Mouse (Mus musculus): ENCODE results near the gene Cep131. TPM values are rescaled to one million over a fixed set of nuclear protein-coding genes. Genes with fewer than 3 reads are reported as not detected.

Cep131 gene
- polyA plus RNA-seq, 1 experiment from 2014 or later: 30.4 TPM

DNA sequence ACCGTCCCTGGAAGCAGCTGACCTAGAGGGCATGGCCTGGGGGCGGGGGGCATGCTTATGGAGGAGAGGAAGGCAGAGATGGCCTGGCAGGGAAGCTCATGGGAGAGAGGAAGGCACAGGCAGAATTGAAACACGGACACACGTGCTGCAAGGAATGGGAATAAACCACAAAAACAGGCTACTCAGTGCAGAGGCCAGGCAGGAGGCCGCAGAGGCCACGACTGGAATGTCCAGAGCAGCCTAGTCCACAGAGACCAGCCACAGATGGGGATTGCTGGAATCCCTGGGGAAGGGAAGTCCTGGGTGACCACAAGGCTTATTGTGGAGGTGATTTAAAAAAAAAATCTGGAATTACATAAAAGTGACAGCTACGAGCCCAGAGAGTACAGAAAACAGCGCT, 37.6 kb downstream of the Cep131 start:
- ATAC-seq: no peak
- Histone ChIP-seq H3K27ac (ENCODE audit: low read length) (no peak overlapping the region), H3K4me3 (ENCODE audit: low read depth, low read length) (no peak overlapping the region), H3K36me3 (ENCODE audit: control insufficient read depth, insufficient read depth, low read length) (no peaks in the 10 kb centered on the region), H3K4me1 (ENCODE audit: control insufficient read depth, insufficient read depth, low read length) (peaks cover 33% of the 10 kb centered on the region), H3K4me2 (ENCODE audit: low read length) (peak overlapping the region; percentile 95; the same call in 1 of the 2 replicates), H3K9ac (ENCODE audit: low read depth, low read length) (0 out of 2 replicates have a peak overlapping the region, but pooled peaks have one; percentile 26), H3K9me3 (replicated peaks; ENCODE audit: control insufficient read depth, low read length, poor library complexity, severe bottlenecking) (no peaks in the 10 kb centered on the region), H3K27me3 (ENCODE audit: control insufficient read depth, insufficient read depth, low read depth, low read length) (no peaks in the 10 kb centered on the region)
- 78% methylated on average over 8 of the region's 8 CpGs for WGBS

DNA sequence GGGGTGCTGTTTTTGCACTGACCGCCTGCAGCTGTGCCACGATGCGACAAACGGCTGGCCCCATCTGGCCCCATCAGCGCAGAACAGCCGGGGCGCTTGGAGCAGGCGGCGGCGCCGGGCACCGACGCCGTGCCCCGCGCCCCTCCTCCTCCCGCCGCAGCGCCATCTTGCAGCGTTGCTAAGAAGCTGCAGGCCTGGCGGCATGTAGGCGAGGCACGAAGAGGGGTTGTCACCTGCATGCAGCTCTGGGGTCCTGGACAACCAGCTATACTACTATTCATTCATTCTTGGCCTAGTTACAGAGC, 38.4 kb downstream of the Cep131 start:
- Histone ChIP-seq H3K27me3 (ENCODE audit: control insufficient read depth, insufficient read depth, low read depth, low read length) (no peaks in the 10 kb centered on the region), H3K9ac (ENCODE audit: low read depth, low read length) (peak overlapping the region; percentile 97), H3K9me3 (replicated peaks; ENCODE audit: control insufficient read depth, low read length, poor library complexity, severe bottlenecking) (no peaks in the 10 kb centered on the region), H3K4me1 (ENCODE audit: control insufficient read depth, insufficient read depth, low read length) (peaks cover 35% of the 10 kb centered on the region), H3K36me3 (ENCODE audit: control insufficient read depth, insufficient read depth, low read length) (no peaks in the 10 kb centered on the region), H3K27ac (ENCODE audit: low read length) (peak overlapping the region; percentile 96), H3K4me3 (ENCODE audit: low read depth, low read length) (peak overlapping the region; percentile 77), H3K4me2 (ENCODE audit: low read length) (peak overlapping the region; percentile 95)
- ATAC-seq: peak; percentile 26
- under 1% methylated on average over 21 of the region's 23 CpGs for WGBS

- peak; percentile 49 for ATAC-seq
- no peaks in the 10 kb centered on the region for H3K36me3 ChIP-seq (ENCODE audit: control insufficient read depth, insufficient read depth, low read length)
- WGBS: 7% methylated on average over 23 of the region's 23 CpGs
- peak overlapping the region; percentile 97 for H3K9ac ChIP-seq (ENCODE audit: low read depth, low read length)
- peak overlapping the region; percentile 95 for H3K4me2 ChIP-seq (ENCODE audit: low read length)
- H3K27ac ChIP-seq (ENCODE audit: low read length): peak overlapping the region; percentile 96
- H3K9me3 ChIP-seq (replicated peaks; ENCODE audit: control insufficient read depth, low read length, poor library complexity, severe bottlenecking): no peaks in the 10 kb centered on the region
- peaks cover 35% of the 10 kb centered on the region for H3K4me1 ChIP-seq (ENCODE audit: control insufficient read depth, insufficient read depth, low read length)
- H3K27me3 ChIP-seq (ENCODE audit: control insufficient read depth, insufficient read depth, low read depth, low read length): no peaks in the 10 kb centered on the region
- peak overlapping the region; percentile 77 for H3K4me3 ChIP-seq (ENCODE audit: low read depth, low read length)
Observed at GRCm38 (mm10) chr11:120047531-120048251, 38.9 kb downstream of the Cep131 start.

GRCm38 (mm10) chr11:120046553-120047191, 40.0 kb downstream of the Cep131 start, which contains the start of gene Aatk:
Gene Aatk (minus strand): TSS chr11:120047167.
- Histone ChIP-seq H3K4me2 (ENCODE audit: low read length) (peak within 1 kb of the TSS; percentile 95), H3K4me1 (ENCODE audit: control insufficient read depth, insufficient read depth, low read length) (peaks cover 37% of the 10 kb centered on the region), H3K9ac (ENCODE audit: low read depth, low read length) (peak within 1 kb of the TSS; percentile 97), H3K27ac (ENCODE audit: low read length) (peak within 1 kb of the TSS; percentile 96), H3K9me3 (replicated peaks; ENCODE audit: control insufficient read depth, low read length, poor library complexity, severe bottlenecking) (no peaks in the 10 kb centered on the region), H3K36me3 (ENCODE audit: control insufficient read depth, insufficient read depth, low read length) (no peaks in the 10 kb centered on the region), H3K27me3 (ENCODE audit: control insufficient read depth, insufficient read depth, low read depth, low read length) (no peaks in the 10 kb centered on the region), H3K4me3 (ENCODE audit: low read depth, low read length) (peak within 1 kb of the TSS; percentile 77)
- ATAC-seq: peak; percentile 15; the same call in 1 of the 2 replicates
- 2% methylated on average over 56 of the region's 63 CpGs for WGBS

GRCm38 (mm10) chr11:120045839-120046552, 40.6 kb downstream of the Cep131 start:
- H3K4me2 ChIP-seq (ENCODE audit: low read length): peak overlapping the region; percentile 95
- no peaks in the 10 kb centered on the region for H3K9me3 ChIP-seq (replicated peaks; ENCODE audit: control insufficient read depth, low read length, poor library complexity, severe bottlenecking)
- WGBS: 22% methylated on average over 11 of the region's 11 CpGs
- no peaks in the 10 kb centered on the region for H3K27me3 ChIP-seq (ENCODE audit: control insufficient read depth, insufficient read depth, low read depth, low read length)
- peak overlapping the region; percentile 97 for H3K9ac ChIP-seq (ENCODE audit: low read depth, low read length)
- H3K4me3 ChIP-seq (ENCODE audit: low read depth, low read length): peak overlapping the region; percentile 77
- peak overlapping the region; percentile 96 for H3K27ac ChIP-seq (ENCODE audit: low read length)
- no peaks in the 10 kb centered on the region for H3K36me3 ChIP-seq (ENCODE audit: control insufficient read depth, insufficient read depth, low read length)
- peaks cover 38% of the 10 kb centered on the region for H3K4me1 ChIP-seq (ENCODE audit: control insufficient read depth, insufficient read depth, low read length)
- ATAC-seq: peak; percentile 32; the same call in 1 of the 2 replicates

DNA sequence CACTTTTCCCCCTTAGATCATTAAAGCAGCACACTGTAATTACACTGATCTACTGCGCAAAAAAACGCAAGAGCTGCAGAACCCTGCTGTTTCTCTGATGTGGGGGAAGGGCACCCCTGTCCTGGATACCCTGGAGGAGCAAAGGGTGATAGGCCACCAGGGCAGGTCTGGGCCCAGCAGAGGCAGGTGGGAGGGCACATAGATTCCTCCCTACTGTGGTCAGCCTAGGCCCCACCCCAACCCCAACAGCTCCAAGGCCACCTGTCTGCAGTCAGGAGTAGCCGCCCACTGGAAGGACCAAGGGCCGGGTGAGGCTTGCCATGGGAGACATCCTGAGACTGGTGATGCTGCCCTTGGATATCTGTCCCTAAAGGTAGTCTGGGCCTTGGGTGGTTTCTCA, 41.3 kb downstream of the Cep131 start:
- peaks cover 41% of the 10 kb centered on the region for H3K4me1 ChIP-seq (ENCODE audit: control insufficient read depth, insufficient read depth, low read length)

DNA sequence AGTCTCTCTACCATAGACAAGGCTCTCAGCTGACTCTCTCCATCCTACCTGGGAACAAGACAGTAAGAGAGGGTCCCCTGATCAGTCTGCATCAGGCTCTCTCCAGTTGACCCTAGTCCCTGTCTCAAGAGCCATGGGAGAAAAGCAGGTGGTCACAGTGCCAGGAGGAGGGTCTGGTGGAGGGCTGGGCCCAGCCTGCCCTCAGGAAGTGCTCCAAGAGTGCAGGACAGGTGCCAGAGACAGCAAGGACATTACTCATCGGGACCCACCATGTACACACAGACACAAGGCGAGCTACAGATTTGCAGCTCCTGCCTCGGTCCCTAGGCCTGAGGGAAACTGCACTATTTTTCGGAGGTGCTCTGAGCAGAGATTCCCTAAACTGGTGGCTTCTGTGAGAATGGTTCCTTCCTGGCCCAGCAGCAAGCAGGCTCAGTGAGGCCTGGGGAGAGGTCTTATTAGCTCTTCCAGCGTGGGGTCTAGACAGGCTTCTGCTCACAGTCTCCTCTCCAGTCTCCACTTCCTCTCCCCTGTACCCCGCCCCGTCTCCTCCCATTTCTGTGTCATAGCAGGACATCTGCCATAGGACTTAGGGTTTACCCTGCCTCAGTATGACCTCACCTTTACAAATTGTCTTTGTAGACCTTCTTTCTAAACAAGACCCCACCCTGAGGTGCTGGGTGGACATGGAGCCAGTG, 44.3 kb downstream of the Cep131 start:
- H3K9ac ChIP-seq (ENCODE audit: low read depth, low read length): peak overlapping the region; percentile 28; the same call in 1 of the 2 replicates
- H3K27ac ChIP-seq (ENCODE audit: low read length): no peak overlapping the region
- no peak overlapping the region for H3K4me2 ChIP-seq (ENCODE audit: low read length)
- WGBS: 71% methylated on average over 7 of the region's 7 CpGs
- no peaks in the 10 kb centered on the region for H3K27me3 ChIP-seq (ENCODE audit: control insufficient read depth, insufficient read depth, low read depth, low read length)
- no peak overlapping the region for H3K4me3 ChIP-seq (ENCODE audit: low read depth, low read length)
- H3K9me3 ChIP-seq (replicated peaks; ENCODE audit: control insufficient read depth, low read length, poor library complexity, severe bottlenecking): no peaks in the 10 kb centered on the region
- H3K36me3 ChIP-seq (ENCODE audit: control insufficient read depth, insufficient read depth, low read length): no peaks in the 10 kb centered on the region
- H3K4me1 ChIP-seq (ENCODE audit: control insufficient read depth, insufficient read depth, low read length): peaks cover 27% of the 10 kb centered on the region
- ATAC-seq: no peak

More for the DNA sequence above, 41.3 kb downstream of the Cep131 start:
- WGBS: 59% methylated on average over 4 of the region's 4 CpGs
- H3K4me3 ChIP-seq (ENCODE audit: low read depth, low read length): peak overlapping the region; percentile 77
- H3K36me3 ChIP-seq (ENCODE audit: control insufficient read depth, insufficient read depth, low read length): no peaks in the 10 kb centered on the region
- no peaks in the 10 kb centered on the region for H3K9me3 ChIP-seq (replicated peaks; ENCODE audit: control insufficient read depth, low read length, poor library complexity, severe bottlenecking)
- peak overlapping the region; percentile 95 for H3K4me2 ChIP-seq (ENCODE audit: low read length)
- no peak for ATAC-seq
- no peaks in the 10 kb centered on the region for H3K27me3 ChIP-seq (ENCODE audit: control insufficient read depth, insufficient read depth, low read depth, low read length)
- peak overlapping the region; percentile 97 for H3K9ac ChIP-seq (ENCODE audit: low read depth, low read length)
- peak overlapping the region; percentile 96 for H3K27ac ChIP-seq (ENCODE audit: low read length)

GRCm38 (mm10) chr11:120041191-120042123, 45.2 kb downstream of the Cep131 start:
- Histone ChIP-seq H3K4me3 (ENCODE audit: low read depth, low read length) (no peak overlapping the region), H3K4me1 (ENCODE audit: control insufficient read depth, insufficient read depth, low read length) (peaks cover 27% of the 10 kb centered on the region), H3K9ac (ENCODE audit: low read depth, low read length) (no peak overlapping the region), H3K36me3 (ENCODE audit: control insufficient read depth, insufficient read depth, low read length) (no peaks in the 10 kb centered on the region), H3K27ac (ENCODE audit: low read length) (no peak overlapping the region), H3K4me2 (ENCODE audit: low read length) (no peak overlapping the region), H3K27me3 (ENCODE audit: control insufficient read depth, insufficient read depth, low read depth, low read length) (no peaks in the 10 kb centered on the region), H3K9me3 (replicated peaks; ENCODE audit: control insufficient read depth, low read length, poor library complexity, severe bottlenecking) (no peaks in the 10 kb centered on the region)
- no peak for ATAC-seq
- WGBS: 69% methylated on average over 13 of the region's 13 CpGs
